Mouse (Mus musculus): ENCODE data around the gene Ganc. TPM values are rescaled to one million over a fixed set of nuclear protein-coding genes. Genes with fewer than 3 reads are reported as not detected.
A peak's percentile ranks its signal among the peaks of the same experiment; 100 is the strongest.

The Ganc gene
- polyA plus RNA-seq, 1 experiment from 2014 or later, result 8.4 TPM

GRCm38 (mm10) chr2:120403986-120404822 is 508 bp downstream of the Ganc start, which contains the start of gene Tmem87a:
Gene Tmem87a, minus strand, starts transcription at chr2:120404113.
- Histone ChIP-seq H3K9me3 (peaks cover 4% of the 10 kb centered on the region; the same call in 1 of the 2 replicates), H3K4me1 (replicated peaks) (peaks cover 18% of the 10 kb centered on the region), H3K4me3 (replicated peaks) (peak within 1 kb of the TSS; percentile 74), H3K36me3 (peaks cover 3% of the 10 kb centered on the region; the same call in 1 of the 2 replicates), H3K27ac (peak within 1 kb of the TSS; percentile 92), H3K27me3 (no peaks in the 10 kb centered on the region), H3K9ac (replicated peaks) (peak within 1 kb of the TSS; percentile 74), H3K4me2 (peak within 1 kb of the TSS; percentile 69)
- 1% methylated on average over 34 of the region's 34 CpGs for WGBS
- peak; percentile 99 for ATAC-seq (ENCODE audit: insufficient number of reproducible peaks, insufficient read depth, low FRiP score, low TSS enrichment, low read depth)

DNA sequence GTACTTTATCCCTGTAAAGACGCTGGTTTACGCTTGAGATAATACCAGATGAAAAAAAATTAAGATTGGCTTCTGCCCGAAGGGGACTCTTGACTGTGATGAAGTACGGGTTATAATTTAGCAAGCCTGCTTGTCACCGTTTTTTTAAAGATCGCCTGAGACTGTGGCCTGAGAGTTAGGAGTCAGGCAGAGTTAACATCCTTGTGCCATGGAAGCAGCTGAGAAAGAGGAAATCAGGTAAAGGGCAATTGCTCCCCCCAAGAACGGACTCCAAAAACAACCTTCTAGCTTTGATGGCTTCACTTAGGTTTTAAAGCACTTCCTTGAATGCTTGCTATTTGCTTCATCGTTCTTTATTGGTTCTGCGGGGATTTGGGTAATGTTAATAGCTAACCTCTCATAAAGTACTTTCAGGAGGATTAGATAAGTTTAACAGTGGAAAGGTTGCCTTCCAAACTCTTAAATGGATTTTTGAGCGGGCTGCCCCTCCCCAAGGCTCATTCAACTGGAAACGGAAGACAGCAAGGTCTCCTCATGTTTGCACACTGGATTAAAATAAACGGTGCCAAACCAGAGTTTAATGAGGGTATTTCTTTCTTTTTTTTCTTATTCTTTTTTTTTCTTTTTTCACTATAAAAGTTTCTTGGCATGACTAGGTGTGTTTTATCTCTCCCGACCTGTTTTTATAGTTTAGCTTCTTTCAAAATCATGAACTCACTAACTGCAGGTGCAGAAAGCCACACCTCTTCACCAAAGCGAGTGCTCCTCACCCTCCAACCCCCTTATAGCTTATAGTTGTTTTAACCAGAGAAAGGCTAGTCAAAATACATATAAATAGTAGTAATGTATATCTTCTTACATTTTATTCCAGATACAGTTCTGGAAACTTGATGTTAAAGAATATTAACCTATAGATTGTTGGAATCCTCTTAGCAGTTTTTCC is 1.4 kb downstream of the Ganc start:
- peak overlapping the region; percentile 74 for H3K9ac ChIP-seq (replicated peaks)
- H3K27ac ChIP-seq, result peak overlapping the region; percentile 92
- peaks cover 18% of the 10 kb centered on the region for H3K4me1 ChIP-seq (replicated peaks)
- ATAC-seq (ENCODE audit: insufficient number of reproducible peaks, insufficient read depth, low FRiP score, low TSS enrichment, low read depth), result no peak
- no peaks in the 10 kb centered on the region for H3K27me3 ChIP-seq
- peak overlapping the region; percentile 69 for H3K4me2 ChIP-seq
- 30% methylated on average over 14 of the region's 14 CpGs for WGBS
- peaks cover 3% of the 10 kb centered on the region; the same call in 1 of the 2 replicates for H3K36me3 ChIP-seq
- H3K9me3 ChIP-seq, result peaks cover 4% of the 10 kb centered on the region; the same call in 1 of the 2 replicates
- H3K4me3 ChIP-seq (replicated peaks), result peak overlapping the region; percentile 74

DNA sequence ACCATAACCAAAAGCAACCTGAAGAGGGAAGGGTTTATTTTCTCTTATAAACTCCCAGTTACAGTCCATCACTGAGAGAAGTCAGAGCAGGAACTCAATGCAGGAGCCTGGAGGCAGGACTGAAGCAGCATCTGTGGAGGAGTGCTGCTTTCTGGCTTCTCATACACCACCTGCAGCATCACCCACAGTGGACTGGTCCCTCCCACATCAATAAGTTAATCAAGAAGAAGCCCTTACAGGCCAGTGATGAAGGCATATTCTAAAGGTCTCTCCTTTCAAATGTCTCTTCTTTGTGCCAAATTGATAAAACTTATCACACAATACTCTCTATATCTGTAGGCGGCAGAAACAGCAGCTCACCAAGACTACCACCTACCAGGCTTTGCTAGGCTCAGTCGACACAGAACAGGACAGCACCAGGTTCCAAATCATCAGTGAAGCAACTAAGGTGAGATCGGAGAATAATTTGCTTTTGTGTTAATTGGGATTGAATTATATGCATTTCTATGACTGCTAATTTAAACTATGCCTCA is 7.5 kb downstream of the Ganc start:
- ATAC-seq (ENCODE audit: insufficient number of reproducible peaks, insufficient read depth, low FRiP score, low TSS enrichment, low read depth), result no peak
- H3K4me3 ChIP-seq (replicated peaks), result no peak overlapping the region
- no peak overlapping the region for H3K27ac ChIP-seq
- no peaks in the 10 kb centered on the region for H3K4me1 ChIP-seq (replicated peaks)
- peaks cover 4% of the 10 kb centered on the region; the same call in 1 of the 2 replicates for H3K9me3 ChIP-seq
- H3K9ac ChIP-seq (replicated peaks), result no peak overlapping the region
- H3K27me3 ChIP-seq, result no peaks in the 10 kb centered on the region
- 87% methylated on average over 3 of the region's 3 CpGs for WGBS
- H3K36me3 ChIP-seq, result no peaks in the 10 kb centered on the region
- no peak overlapping the region for H3K4me2 ChIP-seq

GRCm38 (mm10) chr2:120414113-120414512 is 10.4 kb downstream of the Ganc start:
- H3K4me3 ChIP-seq (replicated peaks), result no peak overlapping the region
- ATAC-seq (ENCODE audit: insufficient number of reproducible peaks, insufficient read depth, low FRiP score, low TSS enrichment, low read depth), result no peak
- no peaks in the 10 kb centered on the region for H3K4me1 ChIP-seq (replicated peaks)
- no peaks in the 10 kb centered on the region for H3K36me3 ChIP-seq
- no peaks in the 10 kb centered on the region for H3K27me3 ChIP-seq
- H3K27ac ChIP-seq, result no peak overlapping the region
- H3K9me3 ChIP-seq, result no peaks in the 10 kb centered on the region
- no peak overlapping the region for H3K4me2 ChIP-seq
- H3K9ac ChIP-seq (replicated peaks), result no peak overlapping the region

DNA sequence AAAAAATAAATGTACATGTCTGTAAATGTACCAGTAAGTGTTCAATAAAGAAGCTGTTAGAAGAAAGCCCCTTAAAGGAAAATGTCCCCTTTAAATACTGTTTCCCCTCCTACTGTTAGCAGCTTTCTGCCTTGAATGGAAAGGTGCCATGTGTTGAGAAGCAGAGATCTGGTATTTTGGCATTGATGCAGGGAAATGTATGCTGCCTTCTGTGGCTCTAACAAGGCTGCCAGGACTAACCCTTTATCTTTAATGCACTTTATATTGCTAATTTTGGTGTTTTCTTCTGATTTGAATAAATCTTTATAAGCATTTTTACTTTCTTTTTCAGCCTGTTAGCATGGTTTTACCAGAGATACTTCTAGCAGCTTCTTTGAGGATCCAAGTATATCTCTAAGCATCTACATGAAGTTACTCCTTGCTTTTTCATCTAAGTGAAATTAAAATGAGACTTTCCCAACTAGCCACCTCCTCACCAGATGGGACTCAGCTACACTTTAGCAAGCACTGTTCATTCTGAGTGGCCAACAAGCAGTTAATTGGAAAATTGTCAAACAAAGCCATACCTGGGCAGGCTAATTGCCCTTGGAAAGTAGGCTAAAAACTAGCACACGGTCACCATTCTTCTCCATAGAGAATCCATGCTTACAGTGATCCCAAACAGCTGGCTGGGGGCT is 11.2 kb downstream of the Ganc start:
- no peaks in the 10 kb centered on the region for H3K36me3 ChIP-seq
- WGBS, result 66% methylated on average over 1 of the region's 1 CpGs
- no peaks in the 10 kb centered on the region for H3K27me3 ChIP-seq
- ATAC-seq (ENCODE audit: insufficient number of reproducible peaks, insufficient read depth, low FRiP score, low TSS enrichment, low read depth), result no peak
- no peak overlapping the region for H3K27ac ChIP-seq
- H3K4me3 ChIP-seq (replicated peaks), result no peak overlapping the region
- H3K9me3 ChIP-seq, result no peaks in the 10 kb centered on the region
- no peaks in the 10 kb centered on the region for H3K4me1 ChIP-seq (replicated peaks)
- no peak overlapping the region for H3K9ac ChIP-seq (replicated peaks)
- no peak overlapping the region for H3K4me2 ChIP-seq

DNA sequence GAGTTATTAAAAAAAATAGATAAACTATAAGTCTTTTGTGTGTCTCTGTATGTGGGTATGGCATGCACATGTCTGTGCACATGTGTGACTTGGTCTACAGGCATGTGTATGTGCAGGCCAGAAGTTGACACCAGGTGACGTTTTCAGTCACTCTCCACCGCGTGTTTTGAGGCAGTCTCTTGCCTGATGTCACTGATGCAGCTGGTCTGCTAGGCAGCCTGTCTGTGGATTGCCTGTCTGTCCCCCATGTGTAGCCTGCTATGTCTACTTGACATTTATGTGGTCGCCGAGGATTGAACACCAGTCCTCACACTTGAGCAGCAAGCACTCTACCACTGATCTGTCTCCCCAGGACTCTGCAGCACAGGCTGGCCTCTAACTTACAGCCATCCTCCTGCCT is 20.7 kb downstream of the Ganc start:
- 82% methylated on average over 5 of the region's 5 CpGs for WGBS
- Histone ChIP-seq H3K27me3 (no peaks in the 10 kb centered on the region), H3K4me2 (no peak overlapping the region), H3K4me3 (replicated peaks) (no peak overlapping the region), H3K9me3 (no peaks in the 10 kb centered on the region), H3K9ac (replicated peaks) (no peak overlapping the region), H3K4me1 (replicated peaks) (no peaks in the 10 kb centered on the region), H3K36me3 (0 out of 2 replicates have a peak, but pooled peaks cover 3% of the 10 kb centered on the region), H3K27ac (no peak overlapping the region)
- no peak for ATAC-seq (ENCODE audit: insufficient number of reproducible peaks, insufficient read depth, low FRiP score, low TSS enrichment, low read depth)

GRCm38 (mm10) chr2:120444486-120444885 is 40.8 kb downstream of the Ganc start:
- no peak overlapping the region for H3K27ac ChIP-seq
- H3K4me2 ChIP-seq, result no peak overlapping the region
- H3K36me3 ChIP-seq, result no peaks in the 10 kb centered on the region
- no peak for ATAC-seq (ENCODE audit: insufficient number of reproducible peaks, insufficient read depth, low FRiP score, low TSS enrichment, low read depth)
- no peak overlapping the region for H3K4me3 ChIP-seq (replicated peaks)
- 0 out of 2 replicates have a peak, but pooled peaks cover 4% of the 10 kb centered on the region for H3K4me1 ChIP-seq (replicated peaks)
- H3K9me3 ChIP-seq, result no peaks in the 10 kb centered on the region
- WGBS, result 95% methylated on average over 1 of the region's 1 CpGs
- no peak overlapping the region for H3K9ac ChIP-seq (replicated peaks)
- no peaks in the 10 kb centered on the region for H3K27me3 ChIP-seq

DNA sequence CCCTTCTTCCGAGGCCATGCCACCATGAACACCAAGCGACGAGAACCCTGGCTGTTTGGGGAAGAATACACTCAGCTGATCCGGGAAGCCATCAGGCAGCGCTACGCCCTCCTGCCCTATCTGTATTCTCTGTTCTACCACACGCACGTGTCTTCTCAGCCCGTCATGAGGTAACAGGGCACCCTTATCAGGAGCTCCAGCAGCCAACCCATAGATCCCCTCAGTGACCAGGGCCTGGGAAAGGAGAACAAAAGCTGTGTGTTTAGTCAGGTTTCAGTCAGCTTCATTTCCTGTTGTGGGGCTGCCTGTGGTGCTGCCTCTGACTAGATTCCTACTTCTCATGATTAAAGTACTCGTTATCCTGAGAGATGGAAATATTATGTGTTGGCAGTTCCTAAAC is 42.7 kb downstream of the Ganc start:
- Histone ChIP-seq H3K4me3 (replicated peaks) (no peak overlapping the region), H3K27me3 (no peaks in the 10 kb centered on the region), H3K4me1 (replicated peaks) (0 out of 2 replicates have a peak, but pooled peaks cover 4% of the 10 kb centered on the region), H3K36me3 (no peaks in the 10 kb centered on the region), H3K4me2 (no peak overlapping the region), H3K9ac (replicated peaks) (no peak overlapping the region), H3K9me3 (no peaks in the 10 kb centered on the region), H3K27ac (no peak overlapping the region)
- no peak for ATAC-seq (ENCODE audit: insufficient number of reproducible peaks, insufficient read depth, low FRiP score, low TSS enrichment, low read depth)
- 77% methylated on average over 10 of the region's 10 CpGs for WGBS

DNA sequence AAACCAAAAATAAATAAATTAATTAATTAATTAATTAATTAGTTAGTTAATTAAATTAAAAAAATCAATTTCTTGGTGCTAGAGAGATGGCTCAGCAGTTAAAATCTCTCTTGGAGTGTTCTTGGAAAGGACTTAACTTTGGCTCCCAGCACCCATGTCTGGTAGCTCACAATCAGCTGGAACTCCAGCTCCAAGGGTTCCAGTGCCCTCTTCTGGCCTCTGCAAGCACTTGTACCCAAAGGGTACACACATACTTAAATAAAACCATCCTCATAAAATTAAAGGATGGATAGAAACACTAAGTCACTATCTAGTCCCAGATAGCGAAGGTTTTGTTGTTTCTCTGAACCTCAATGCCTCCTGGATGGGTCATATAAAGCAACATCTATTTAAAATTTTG is 43.6 kb downstream of the Ganc start:
- no peaks in the 10 kb centered on the region for H3K27me3 ChIP-seq
- no peak overlapping the region for H3K4me3 ChIP-seq (replicated peaks)
- no peak overlapping the region for H3K9ac ChIP-seq (replicated peaks)
- ATAC-seq (ENCODE audit: insufficient number of reproducible peaks, insufficient read depth, low FRiP score, low TSS enrichment, low read depth), result no peak
- H3K4me1 ChIP-seq (replicated peaks), result 0 out of 2 replicates have a peak, but pooled peaks cover 4% of the 10 kb centered on the region
- H3K4me2 ChIP-seq, result no peak overlapping the region
- no peak overlapping the region for H3K27ac ChIP-seq
- WGBS, result 90% methylated on average over 1 of the region's 1 CpGs
- H3K9me3 ChIP-seq, result no peaks in the 10 kb centered on the region
- no peaks in the 10 kb centered on the region for H3K36me3 ChIP-seq

DNA sequence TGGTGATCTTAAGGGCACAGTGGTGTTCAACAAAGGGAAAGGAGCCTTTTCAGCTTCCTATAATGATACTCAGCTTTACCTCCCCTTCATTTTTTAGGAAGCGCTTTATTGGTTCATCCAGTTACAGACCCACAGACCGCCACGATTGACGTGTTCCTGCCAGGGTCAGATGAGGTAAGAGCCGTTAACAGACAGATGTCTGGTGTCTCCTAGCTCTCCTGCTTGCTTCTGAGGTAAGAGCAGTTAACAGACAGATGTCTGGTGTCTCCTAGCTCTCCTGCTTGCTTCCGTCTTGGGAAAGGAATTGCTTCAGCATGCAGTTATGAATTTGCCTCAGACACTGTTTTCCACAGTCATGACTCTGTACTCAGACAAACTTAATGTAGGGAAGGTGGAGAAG is 47.0 kb downstream of the Ganc start:
- 59% methylated on average over 6 of the region's 6 CpGs for WGBS
- H3K27me3 ChIP-seq, result no peaks in the 10 kb centered on the region
- H3K9ac ChIP-seq (replicated peaks), result no peak overlapping the region
- ATAC-seq (ENCODE audit: insufficient number of reproducible peaks, insufficient read depth, low FRiP score, low TSS enrichment, low read depth), result no peak
- H3K36me3 ChIP-seq, result no peaks in the 10 kb centered on the region
- H3K4me1 ChIP-seq (replicated peaks), result 0 out of 2 replicates have a peak, but pooled peaks cover 4% of the 10 kb centered on the region
- peaks cover 4% of the 10 kb centered on the region; the same call in 1 of the 2 replicates for H3K9me3 ChIP-seq
- H3K27ac ChIP-seq, result no peak overlapping the region
- H3K4me2 ChIP-seq, result no peak overlapping the region
- H3K4me3 ChIP-seq (replicated peaks), result no peak overlapping the region

Data from limb, embryonic 12.5 days (tissue).